Mouse (Mus musculus) intestine, embryonic 15.5 days (tissue): ENCODE results near the gene Aspscr1. TPM values are rescaled to one million over a fixed set of nuclear protein-coding genes. Genes with fewer than 3 reads are reported as not detected.

Experiments
- ATAC-seq: fragments of 200-750 bp; cut with Nextera tagmentation; 2 replicates; pipeline ENCODE4 v1.8.0; 2017; ENCODE audit warnings: moderate TSS enrichment, moderate library complexity
- H3K27ac ChIP-seq: fragments of 300-500 bp; sonication (generic); 2 replicates; pipeline ENCODE4 v1.5.1; 2015; ENCODE audit warnings: mild to moderate bottlenecking, inconsistent platforms
- H3K27me3 ChIP-seq: fragments of 300-500 bp; sonication (generic); replicated peaks from 2 replicates; pipeline ENCODE4 v1.6.1; 2015; ENCODE audit warnings: inconsistent platforms
- H3K36me3 ChIP-seq: fragments of 300-500 bp; sonication (generic); 2 replicates; pipeline ENCODE4 v1.6.1; 2015; ENCODE audit warnings: inconsistent platforms
- H3K4me1 ChIP-seq: fragments of 300-500 bp; sonication (generic); replicated peaks from 2 replicates; pipeline ENCODE4 v1.6.1; 2015; ENCODE audit warnings: inconsistent platforms
- H3K4me2 ChIP-seq: fragments of 300-500 bp; sonication (generic); replicated peaks from 2 replicates; pipeline ENCODE4 v1.6.1; 2015; ENCODE audit warnings: mild to moderate bottlenecking, inconsistent platforms
- H3K4me3 ChIP-seq: fragments of 300-500 bp; sonication (generic); replicated peaks from 2 replicates; pipeline ENCODE4 v1.5.1; 2015; ENCODE audit warnings: inconsistent platforms
- H3K9ac ChIP-seq: fragments of 300-500 bp; sonication (generic); 2 replicates; pipeline ENCODE4 v1.6.1; 2015; ENCODE audit warnings: inconsistent platforms
- H3K9me3 ChIP-seq: fragments of 300-500 bp; sonication (generic); 2 replicates; pipeline ENCODE4 v1.6.1; 2016; ENCODE audit warnings: inconsistent platforms
- WGBS: fragments of 180-500 bp; shearing (Covaris S2); methylation state at CpG from one replicate; pipeline ENCODE4 v1.1.7; 2015; 5-methylcytosine and 5-hydroxymethylcytosine counted together
- polyA plus RNA-seq: library from polyadenylated mRNA; unstranded; fragments of >200 nt; fragmentation: Nextera tagmentation; extraction: Ambion mirVana; gene quantifications from 2 replicates; pipeline ENCODE4 v1.2.1, GENCODE M21; 2015

Aspscr1 gene
- polyA plus RNA-seq, 1 experiment from 2014 or later, result 96.0 TPM

DNA sequence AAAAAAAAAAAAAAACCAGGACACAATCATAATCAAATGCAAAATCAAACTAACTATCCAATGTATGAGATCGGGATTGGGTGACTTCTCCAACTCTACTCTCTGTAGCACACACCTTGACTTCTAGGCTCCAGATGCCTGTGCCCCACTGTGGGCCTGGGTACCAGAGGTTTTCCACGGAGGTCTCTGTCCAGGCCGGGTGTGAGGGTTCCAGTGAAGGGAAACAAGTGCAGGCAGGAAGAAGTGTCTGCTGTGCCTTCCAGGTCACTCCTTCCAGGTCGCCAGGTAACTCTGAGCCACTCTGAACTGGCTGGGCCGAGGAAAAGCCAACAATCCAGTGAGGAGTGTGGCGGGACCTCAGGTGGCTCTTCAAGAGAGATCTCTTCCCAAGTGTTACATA is 63.7 kb downstream of the Aspscr1 start:
- ATAC-seq, result no peak
- 74% methylated on average over 6 of the region's 6 CpGs for WGBS

DNA sequence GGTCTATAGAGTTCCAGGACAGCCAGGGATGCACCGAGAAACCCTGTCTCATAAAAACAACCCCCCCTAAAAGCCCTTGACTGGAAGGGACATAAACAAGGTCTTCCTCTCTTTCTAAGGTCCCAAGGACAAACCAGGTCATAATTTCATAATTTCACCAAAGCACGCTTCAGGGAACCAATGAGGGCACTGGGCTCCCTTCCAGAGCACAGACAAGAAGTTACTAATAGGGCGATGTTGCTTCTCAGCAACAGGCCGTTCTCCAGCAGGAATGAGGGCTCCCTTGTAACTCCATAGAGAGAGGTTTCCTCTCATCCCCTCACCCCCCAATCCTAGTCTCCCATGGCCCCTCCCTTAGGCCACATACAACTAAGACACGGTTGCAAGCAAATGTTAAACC is 68.2 kb downstream of the Aspscr1 start:
- 89% methylated on average over 5 of the region's 5 CpGs for WGBS
- Histone ChIP-seq H3K36me3 (no peaks in the 10 kb centered on the region), H3K4me2 (no peak overlapping the region), H3K4me1 (no peaks in the 10 kb centered on the region), H3K9me3 (no peaks in the 10 kb centered on the region), H3K27me3 (no peaks in the 10 kb centered on the region), H3K27ac (no peak overlapping the region), H3K4me3 (no peak overlapping the region), H3K9ac (no peak overlapping the region)
- no peak for ATAC-seq

More for the DNA sequence above, 63.7 kb downstream of the Aspscr1 start:
- Histone ChIP-seq H3K9ac (no peak overlapping the region), H3K27me3 (no peaks in the 10 kb centered on the region), H3K9me3 (no peaks in the 10 kb centered on the region), H3K36me3 (no peaks in the 10 kb centered on the region), H3K4me2 (no peak overlapping the region), H3K4me1 (no peaks in the 10 kb centered on the region), H3K4me3 (no peak overlapping the region), H3K27ac (no peak overlapping the region)

GRCm38 (mm10) chr11:120744121-120744701 is 71.4 kb downstream of the Aspscr1 start:
- Histone ChIP-seq H3K4me3 (no peak overlapping the region), H3K27ac (no peak overlapping the region), H3K36me3 (no peaks in the 10 kb centered on the region), H3K9me3 (no peaks in the 10 kb centered on the region), H3K4me2 (no peak overlapping the region), H3K27me3 (no peaks in the 10 kb centered on the region), H3K9ac (no peak overlapping the region), H3K4me1 (no peaks in the 10 kb centered on the region)
- ATAC-seq, result no peak
- WGBS, result 62% methylated on average over 7 of the region's 7 CpGs

DNA sequence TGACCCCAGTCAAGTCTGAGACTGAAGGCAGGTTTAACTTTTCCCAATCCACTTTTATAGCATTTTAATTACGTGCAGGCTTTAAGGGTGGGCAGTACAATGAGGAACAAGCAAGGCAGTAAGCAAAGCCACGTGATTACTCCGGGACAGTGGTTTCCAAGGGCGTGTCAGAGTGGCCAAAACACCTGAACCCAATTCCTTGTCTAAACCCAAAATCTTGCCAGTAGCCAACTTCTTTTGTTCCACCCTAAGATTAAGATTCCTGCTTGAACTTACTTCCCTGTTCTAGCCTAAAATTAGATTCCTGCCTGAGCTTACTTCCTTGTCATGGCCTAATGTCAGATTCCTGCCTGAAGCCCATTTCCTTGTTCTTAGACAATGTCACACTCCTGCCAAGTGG is 75.2 kb downstream of the Aspscr1 start:
- H3K4me1 ChIP-seq, result peaks cover 3% of the 10 kb centered on the region; the same call in 1 of the 2 replicates
- 0 out of 2 replicates have a peak, but pooled peaks have one; percentile 12 for ATAC-seq
- no peak overlapping the region for H3K27ac ChIP-seq
- H3K4me2 ChIP-seq, result no peak overlapping the region
- H3K9me3 ChIP-seq, result no peaks in the 10 kb centered on the region
- no peak overlapping the region for H3K9ac ChIP-seq
- no peak overlapping the region for H3K4me3 ChIP-seq
- no peaks in the 10 kb centered on the region for H3K27me3 ChIP-seq
- 73% methylated on average over 4 of the region's 4 CpGs for WGBS
- H3K36me3 ChIP-seq, result no peaks in the 10 kb centered on the region

- Histone ChIP-seq H3K9me3 (no peaks in the 10 kb centered on the region), H3K9ac (no peak overlapping the region), H3K4me1 (peaks cover 3% of the 10 kb centered on the region; the same call in 1 of the 2 replicates), H3K4me2 (no peak overlapping the region), H3K4me3 (no peak overlapping the region), H3K27ac (no peak overlapping the region), H3K36me3 (no peaks in the 10 kb centered on the region), H3K27me3 (no peaks in the 10 kb centered on the region)
- 67% methylated on average over 8 of the region's 8 CpGs for WGBS
- ATAC-seq, result no peak
Observed at GRCm38 (mm10) chr11:120749430-120749829, 76.7 kb downstream of the Aspscr1 start.

- Histone ChIP-seq H3K27ac (no peak overlapping the region), H3K4me3 (no peak overlapping the region), H3K4me1 (peaks cover 3% of the 10 kb centered on the region; the same call in 1 of the 2 replicates), H3K27me3 (no peaks in the 10 kb centered on the region), H3K4me2 (no peak overlapping the region), H3K9ac (no peak overlapping the region), H3K9me3 (no peaks in the 10 kb centered on the region), H3K36me3 (no peaks in the 10 kb centered on the region)
- WGBS, result 68% methylated on average over 4 of the region's 4 CpGs
- ATAC-seq, result no peak
Observed at GRCm38 (mm10) chr11:120751606-120752005, 78.8 kb downstream of the Aspscr1 start.

Other genes with a start within 250 kb of the Aspscr1 start
- 26.6 and 28.9 TPM in 2 replicates for gene Nploc4, start 235.3 kb upstream of the Aspscr1 start, polyA plus RNA-seq
- not detected in 2 replicates for gene Tspan10, start 230.3 kb upstream of the Aspscr1 start, polyA plus RNA-seq
- 0.18 and 0.34 TPM in 2 replicates for gene Pde6g, start 219.5 kb upstream of the Aspscr1 start, polyA plus RNA-seq
- gene Oxld1, start 214.9 kb upstream of the Aspscr1 start, polyA plus RNA-seq, result 16.4 and 18.2 TPM in 2 replicates
- 27.6 and 31.3 TPM in 2 replicates for gene Ccdc137, start 214.9 kb upstream of the Aspscr1 start, polyA plus RNA-seq
- gene Arl16, start 205.4 kb upstream of the Aspscr1 start, polyA plus RNA-seq, result 34.7 and 36.5 TPM in 2 replicates
- 222 and 231 TPM in 2 replicates for gene Mrpl12, start 188.4 kb upstream of the Aspscr1 start, polyA plus RNA-seq
- gene Slc25a10, start 181.1 kb upstream of the Aspscr1 start, polyA plus RNA-seq, result 79.1 and 90.1 TPM in 2 replicates
- gene Gcgr, start 142.3 kb upstream of the Aspscr1 start, polyA plus RNA-seq, result 0.58 and 0.67 TPM in 2 replicates
- gene Mcrip1, start 123.2 kb upstream of the Aspscr1 start, polyA plus RNA-seq, result 135 and 142 TPM in 2 replicates
- not detected in 2 replicates for gene Ppp1r27, start 121.8 kb upstream of the Aspscr1 start, polyA plus RNA-seq
- gene P4hb, start 99.7 kb upstream of the Aspscr1 start, polyA plus RNA-seq, result 992 and 1,107 TPM in 2 replicates
- 559 and 611 TPM in 2 replicates for gene Arhgdia, start 91.3 kb upstream of the Aspscr1 start, polyA plus RNA-seq
- gene Alyref, start 74.6 kb upstream of the Aspscr1 start, polyA plus RNA-seq, result 406 and 459 TPM in 2 replicates
- gene Anapc11, start 74.6 kb upstream of the Aspscr1 start, polyA plus RNA-seq, result 178 and 194 TPM in 2 replicates
- gene Npb, start 64.5 kb upstream of the Aspscr1 start, polyA plus RNA-seq, result 2.7 and 3.6 TPM in 2 replicates
- 250 and 306 TPM in 2 replicates for gene Pcyt2, start 55.0 kb upstream of the Aspscr1 start, polyA plus RNA-seq
- 40.1 and 42.2 TPM in 2 replicates for gene Sirt7, start 47.7 kb upstream of the Aspscr1 start, polyA plus RNA-seq
- gene Mafg, start 39.4 kb upstream of the Aspscr1 start, polyA plus RNA-seq, result 26.9 and 28.5 TPM in 2 replicates
- gene Pycr1, start 29.2 kb upstream of the Aspscr1 start, polyA plus RNA-seq, result 26.4 TPM in 2 replicates
- gene Myadml2, start 24.8 kb upstream of the Aspscr1 start, polyA plus RNA-seq, result not detected in 2 replicates
- gene Notum, start 11.8 kb upstream of the Aspscr1 start, polyA plus RNA-seq, result 1.6 and 3.0 TPM in 2 replicates
- 163 and 170 TPM in 2 replicates for gene Cenpx, start 40.8 kb downstream of the Aspscr1 start, polyA plus RNA-seq
- 42.0 and 45.4 TPM in 2 replicates for gene Lrrc45, start 41.0 kb downstream of the Aspscr1 start, polyA plus RNA-seq
- 34.2 and 35.8 TPM in 2 replicates for gene Rac3, start 48.5 kb downstream of the Aspscr1 start, polyA plus RNA-seq
- gene Dcxr, start 54.3 kb downstream of the Aspscr1 start, polyA plus RNA-seq, result 31.3 and 41.7 TPM in 2 replicates
- gene Cbr2, start 59.1 kb downstream of the Aspscr1 start, polyA plus RNA-seq, result 0.79 and 2.4 TPM in 2 replicates
- gene Hmga1b, start 89.8 kb downstream of the Aspscr1 start, polyA plus RNA-seq, result 6.8 and 10.3 TPM in 2 replicates
- gene Rfng, start 111.2 kb downstream of the Aspscr1 start, polyA plus RNA-seq, result 33.1 and 36.5 TPM in 2 replicates
- gene Gps1, start 111.3 kb downstream of the Aspscr1 start, polyA plus RNA-seq, result 170 and 184 TPM in 2 replicates
- 76.5 and 82.1 TPM in 2 replicates for gene Dus1l, start 123.4 kb downstream of the Aspscr1 start, polyA plus RNA-seq
- 48.8 and 54.3 TPM in 2 replicates for gene Fasn, start 151.6 kb downstream of the Aspscr1 start, polyA plus RNA-seq